Mouse (Mus musculus): ENCODE measurements at regions not wholly inside any gene's neighbourhood (a gene's known extent, or its start where the extent isn't known, plus 50 kb on each side); places are given as distances from the start of the nearest gene placed in this dataset.

GRCm38 (mm10) chr12:71481899-71482593 is 172.4 kb downstream of the Dact1 start:
- no peak for DNase-seq (ENCODE audit: low spot score)

GRCm38 (mm10) chr12:71482619-71483018 is 172.9 kb downstream of the Dact1 start:
- no peak for DNase-seq (ENCODE audit: low spot score)

DNA sequence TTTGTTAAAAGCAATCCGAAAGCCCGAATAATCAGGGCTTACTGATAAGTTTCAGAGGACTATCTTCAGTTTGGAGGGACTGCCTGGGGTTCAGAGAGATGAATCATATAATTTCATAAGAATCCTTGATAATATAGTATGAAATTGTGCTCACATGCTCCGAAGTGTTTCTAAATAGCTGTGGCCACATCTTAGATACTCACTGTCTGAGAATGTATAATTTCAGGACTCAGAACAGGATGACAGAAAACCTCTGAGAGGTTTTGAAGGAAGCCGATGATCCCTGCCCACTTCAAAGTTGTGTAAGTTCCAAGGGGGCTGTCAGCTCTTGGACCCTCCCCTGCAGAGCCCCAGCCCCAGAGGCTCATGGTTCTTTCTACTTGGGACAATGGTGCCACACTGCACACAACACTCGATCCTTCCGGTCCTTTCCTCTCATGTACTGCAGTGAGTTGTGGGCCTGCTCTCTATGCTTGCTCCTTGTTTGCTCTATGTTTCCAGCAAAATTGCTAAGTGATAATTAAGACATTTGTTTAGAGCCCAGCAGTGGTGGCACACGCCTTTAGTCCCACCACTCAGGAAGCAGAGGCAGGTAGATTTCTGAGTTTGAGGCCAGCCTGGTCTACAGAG is 174.0 kb downstream of the Dact1 start:
- DNase-seq (ENCODE audit: low spot score): no peak

DNA sequence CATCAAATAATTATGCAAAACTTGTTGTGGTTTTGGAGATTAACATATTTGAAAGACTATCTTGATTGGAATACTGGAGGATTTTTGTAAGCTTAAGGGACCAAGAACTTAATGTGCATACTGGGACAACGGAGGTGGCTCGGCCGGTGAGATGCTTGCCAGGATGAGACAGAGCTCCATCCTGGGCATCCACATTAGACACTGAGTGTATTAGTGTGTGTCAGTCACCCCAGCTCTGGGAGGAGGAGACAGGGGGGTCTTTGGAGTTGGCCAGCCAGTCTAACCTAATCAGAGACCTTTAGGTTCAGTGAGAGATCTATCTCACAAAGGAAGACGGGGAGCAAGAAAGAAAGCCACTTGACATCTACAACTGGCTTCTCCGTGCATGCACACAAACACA is 174.6 kb downstream of the Dact1 start:
- no peak for DNase-seq (ENCODE audit: low spot score)

- DNase-seq (ENCODE audit: low spot score): no peak
Observed at GRCm38 (mm10) chr12:71486078-71486477, 176.4 kb downstream of the Dact1 start.

GRCm38 (mm10) chr12:71487591-71488435 is 178.1 kb downstream of the Dact1 start:
- DNase-seq (ENCODE audit: low spot score): no peak

- DNase-seq (ENCODE audit: low spot score): no peak
Observed at GRCm38 (mm10) chr12:71489295-71489694, 179.6 kb downstream of the Dact1 start.

DNA sequence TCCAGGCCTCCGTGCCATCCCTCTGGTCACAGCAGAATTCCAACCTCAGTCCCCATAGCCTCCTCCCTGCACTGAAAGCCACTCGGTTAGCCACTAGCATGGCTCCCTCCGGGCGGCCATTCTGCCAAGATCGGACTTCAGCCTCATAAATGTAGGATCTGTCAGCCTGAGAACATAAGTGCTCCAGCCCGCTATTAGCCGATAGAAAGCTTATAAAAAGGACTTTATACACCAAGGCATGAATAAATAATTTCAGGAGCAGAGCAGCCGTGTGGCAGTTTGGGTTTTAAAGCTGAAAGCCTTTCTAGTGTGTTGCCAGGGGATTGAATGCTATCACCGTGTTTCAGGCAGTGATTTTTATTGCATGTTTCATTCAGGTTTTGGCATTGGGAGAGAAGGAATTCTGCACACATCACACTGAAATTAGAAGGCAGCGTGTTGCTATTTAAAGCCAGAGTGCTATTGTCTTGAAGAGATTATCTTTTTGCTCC is 185.2 kb downstream of the Dact1 start:
- no peak for DNase-seq (ENCODE audit: low spot score)

GRCm38 (mm10) chr12:71498246-71499029 is 188.8 kb downstream of the Dact1 start:
- DNase-seq (ENCODE audit: low spot score): no peak

DNA sequence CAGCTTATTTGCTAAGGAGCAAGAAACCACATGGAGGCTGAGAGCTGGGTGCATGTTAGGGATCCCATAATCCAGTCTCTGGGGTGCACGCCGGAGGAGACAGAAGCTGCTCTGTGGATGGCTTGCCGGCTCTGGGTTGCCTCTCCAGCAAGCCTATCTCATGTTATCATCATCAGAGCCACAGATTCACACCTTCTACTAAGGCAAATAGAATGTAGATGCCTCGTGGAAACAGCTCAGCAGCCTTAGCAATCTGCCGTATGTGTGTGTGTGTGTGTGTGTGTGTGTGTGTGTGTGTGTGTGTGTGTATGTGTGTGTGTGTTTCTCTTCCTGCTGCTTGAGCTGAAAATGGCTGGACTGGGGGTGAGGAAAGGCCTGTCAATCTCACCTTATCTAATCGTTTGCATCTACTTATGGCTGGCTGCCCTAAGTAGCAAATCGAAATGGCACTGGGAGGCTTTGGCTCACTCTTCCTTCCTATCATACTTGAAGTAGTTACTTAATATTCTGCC is 191.7 kb downstream of the Dact1 start:
- DNase-seq (ENCODE audit: low spot score): no peak

- no peak for DNase-seq (ENCODE audit: low spot score)
Observed at GRCm38 (mm10) chr12:71503265-71503664, 193.6 kb downstream of the Dact1 start.

- DNase-seq (ENCODE audit: low spot score): no peak
Observed at GRCm38 (mm10) chr12:71506206-71506605, 196.5 kb downstream of the Dact1 start.

DNA sequence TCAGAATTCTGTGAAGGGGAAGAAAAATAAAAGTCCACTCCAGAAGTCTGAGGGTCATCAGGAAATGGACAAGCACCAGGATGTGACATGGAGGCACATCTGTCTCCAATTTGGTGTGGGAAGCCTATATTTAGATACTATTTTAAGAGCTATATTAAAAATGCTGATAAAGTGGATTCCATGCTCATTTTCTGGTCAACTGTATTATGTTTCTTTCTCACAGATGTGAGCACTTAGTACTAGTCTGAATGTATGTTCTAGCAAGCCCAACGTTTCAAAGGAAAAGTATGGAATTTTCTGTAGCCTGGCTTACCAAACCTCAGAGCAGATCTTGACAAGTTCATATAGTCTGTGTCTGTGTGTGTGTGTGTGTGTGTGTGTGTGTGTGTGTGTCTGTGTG is 197.0 kb downstream of the Dact1 start:
- no peak for DNase-seq (ENCODE audit: low spot score)

DNA sequence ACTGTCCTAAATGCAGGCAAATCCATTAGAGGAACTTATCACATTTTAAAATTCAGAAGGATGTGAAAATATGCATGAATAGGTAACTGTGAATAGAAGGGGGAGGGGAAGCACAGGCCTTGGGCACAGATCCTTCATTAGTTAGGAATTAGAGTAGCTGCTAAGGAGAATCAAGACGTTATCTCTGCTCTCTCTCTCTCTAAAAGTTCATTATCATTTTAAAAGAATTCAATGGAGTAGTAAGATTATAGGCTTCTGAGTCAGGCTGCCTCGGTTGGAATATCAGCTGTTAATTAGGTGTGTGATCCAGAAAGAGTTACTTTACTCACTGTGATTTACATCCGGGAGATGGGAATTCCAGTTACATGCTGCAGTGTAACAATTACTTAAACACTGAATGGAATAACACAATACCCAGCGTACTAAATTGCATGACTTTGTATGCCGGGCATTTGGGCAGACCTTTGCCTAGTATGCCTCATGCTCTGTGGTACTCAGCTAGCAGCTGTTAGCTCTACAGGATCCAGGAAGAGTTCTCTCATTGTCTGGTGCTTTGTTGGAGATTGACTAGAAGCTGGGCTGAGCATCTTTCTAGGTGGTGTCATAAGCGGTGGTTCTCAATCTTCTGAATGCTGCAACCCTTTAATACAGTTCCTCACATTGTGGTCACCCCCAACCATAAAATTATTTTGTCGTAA is 203.4 kb downstream of the Dact1 start:
- no peak for DNase-seq (ENCODE audit: low spot score)

DNA sequence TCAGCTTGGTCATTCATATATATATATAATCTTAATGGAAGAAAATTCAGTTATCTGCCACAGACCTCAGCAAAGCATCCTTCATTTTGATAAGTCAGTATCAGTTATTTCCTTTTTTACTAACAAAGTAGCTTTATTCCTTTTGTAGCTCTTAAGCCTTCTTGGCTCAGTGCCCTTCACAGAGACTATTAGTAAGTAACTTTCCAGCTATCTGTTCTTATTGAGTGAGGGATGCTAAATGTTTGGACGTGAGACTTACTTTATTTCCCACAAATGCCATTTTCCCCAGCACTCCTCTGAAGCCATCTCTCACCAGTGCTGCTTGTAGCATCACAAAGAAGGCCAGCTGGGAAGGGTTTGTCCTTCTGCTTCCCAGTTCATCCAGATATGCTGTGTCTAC is 209.8 kb downstream of the Dact1 start:
- DNase-seq (ENCODE audit: low spot score): no peak

GRCm38 (mm10) chr12:71521936-71522335 is 212.3 kb downstream of the Dact1 start:
- DNase-seq (ENCODE audit: low spot score): no peak

GRCm38 (mm10) chr12:71522451-71522850 is 212.8 kb downstream of the Dact1 start:
- no peak for DNase-seq (ENCODE audit: low spot score)

- no peak for DNase-seq (ENCODE audit: low spot score)
Observed at GRCm38 (mm10) chr12:71524156-71524555, 214.5 kb downstream of the Dact1 start.

GRCm38 (mm10) chr12:71525255-71525927 is 215.7 kb downstream of the Dact1 start:
- DNase-seq (ENCODE audit: low spot score): no peak

GRCm38 (mm10) chr12:71526623-71527022 is 216.9 kb downstream of the Dact1 start:
- DNase-seq (ENCODE audit: low spot score): no peak

GRCm38 (mm10) chr12:71532161-71532560 is 222.5 kb downstream of the Dact1 start:
- DNase-seq (ENCODE audit: low spot score): no peak
